Mouse (Mus musculus): Measurements from ENCODE around the gene Tmem150c.

Tmem150c gene

GRCm38 (mm10) chr5:100166591-100167491 lies 7.2 kb upstream of the Tmem150c start:
- peak; percentile 10 for DNase-seq (ENCODE audit: low read depth)

- DNase-seq (ENCODE audit: low read depth) = no peak
Measured at GRCm38 (mm10) chr5:100163368-100163767, 3.8 kb upstream of the Tmem150c start.

GRCm38 (mm10) chr5:100162857-100163256 lies 3.2 kb upstream of the Tmem150c start:
- no peak for DNase-seq (ENCODE audit: low read depth)

GRCm38 (mm10) chr5:100162053-100162452 lies 2.4 kb upstream of the Tmem150c start:
- no peak for DNase-seq (ENCODE audit: low read depth)

- no peak for DNase-seq (ENCODE audit: low read depth)
Measured at GRCm38 (mm10) chr5:100158791-100159637, 594 bp downstream of the Tmem150c start.

DNA sequence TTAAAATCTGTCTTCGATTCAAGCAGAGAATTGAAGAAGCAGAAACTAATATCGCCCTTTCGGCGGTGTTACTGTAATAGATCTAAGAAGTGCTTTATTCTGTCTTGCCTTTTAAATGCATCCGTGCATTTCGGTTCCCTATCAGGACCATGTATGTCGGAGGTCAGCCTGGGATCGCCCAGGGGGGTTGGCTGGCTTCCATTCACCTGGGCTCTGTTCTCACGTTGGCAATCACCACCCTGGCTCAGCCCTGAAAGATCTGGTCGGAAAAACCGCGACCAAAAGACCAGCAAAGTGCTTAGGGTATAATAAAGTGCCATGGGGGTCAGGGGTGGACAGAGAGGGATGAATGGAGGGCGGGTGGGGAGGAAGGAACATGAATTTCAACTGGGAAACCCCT lies 1.3 kb downstream of the Tmem150c start:
- no peak for DNase-seq (ENCODE audit: low read depth)

- no peak for DNase-seq (ENCODE audit: low read depth)
Measured at GRCm38 (mm10) chr5:100155646-100156045, 4.0 kb downstream of the Tmem150c start.

DNA sequence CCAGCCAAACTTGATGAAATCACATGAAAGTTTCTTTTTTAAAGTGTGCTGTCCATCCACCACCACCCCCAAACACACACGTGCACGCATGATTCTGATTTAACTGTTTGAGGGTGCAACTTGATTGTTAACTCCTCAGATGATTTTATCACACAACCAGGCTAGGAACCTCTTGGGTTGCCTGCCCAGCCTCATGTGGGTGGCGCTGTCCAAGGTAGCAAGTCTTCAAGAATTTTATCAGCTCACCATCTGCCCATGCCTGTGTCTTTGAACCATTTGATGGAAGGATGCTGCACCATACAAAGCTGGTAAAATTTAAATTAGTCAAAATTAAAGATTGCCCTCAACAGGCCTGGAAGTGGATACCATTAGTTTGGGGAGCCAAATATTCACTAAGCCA lies 9.6 kb downstream of the Tmem150c start:
- DNase-seq (ENCODE audit: low read depth) = peak; percentile 3

DNA sequence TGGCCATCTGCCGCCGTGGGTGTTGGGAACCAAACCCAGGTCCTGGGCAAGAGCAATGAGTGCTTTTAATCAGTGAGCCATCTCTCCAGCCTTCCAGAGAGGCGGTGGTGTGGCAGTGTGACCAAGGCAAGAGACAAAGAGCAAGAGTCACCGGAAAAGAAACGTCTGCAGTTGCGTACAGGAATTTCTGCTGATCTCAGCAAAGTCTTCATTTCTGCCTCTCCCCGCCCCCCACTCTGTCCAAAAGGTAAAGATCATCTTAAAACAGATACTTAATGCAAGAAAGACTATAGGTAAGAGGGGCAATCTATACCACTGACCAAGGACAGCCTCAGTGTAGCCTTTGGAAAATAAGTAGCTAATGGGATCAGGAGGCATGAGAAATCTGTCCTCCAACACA lies 14.8 kb downstream of the Tmem150c start:
- no peak for DNase-seq (ENCODE audit: low read depth)

- no peak for DNase-seq (ENCODE audit: low read depth)
Measured at GRCm38 (mm10) chr5:100127283-100127682, 32.3 kb downstream of the Tmem150c start.

DNA sequence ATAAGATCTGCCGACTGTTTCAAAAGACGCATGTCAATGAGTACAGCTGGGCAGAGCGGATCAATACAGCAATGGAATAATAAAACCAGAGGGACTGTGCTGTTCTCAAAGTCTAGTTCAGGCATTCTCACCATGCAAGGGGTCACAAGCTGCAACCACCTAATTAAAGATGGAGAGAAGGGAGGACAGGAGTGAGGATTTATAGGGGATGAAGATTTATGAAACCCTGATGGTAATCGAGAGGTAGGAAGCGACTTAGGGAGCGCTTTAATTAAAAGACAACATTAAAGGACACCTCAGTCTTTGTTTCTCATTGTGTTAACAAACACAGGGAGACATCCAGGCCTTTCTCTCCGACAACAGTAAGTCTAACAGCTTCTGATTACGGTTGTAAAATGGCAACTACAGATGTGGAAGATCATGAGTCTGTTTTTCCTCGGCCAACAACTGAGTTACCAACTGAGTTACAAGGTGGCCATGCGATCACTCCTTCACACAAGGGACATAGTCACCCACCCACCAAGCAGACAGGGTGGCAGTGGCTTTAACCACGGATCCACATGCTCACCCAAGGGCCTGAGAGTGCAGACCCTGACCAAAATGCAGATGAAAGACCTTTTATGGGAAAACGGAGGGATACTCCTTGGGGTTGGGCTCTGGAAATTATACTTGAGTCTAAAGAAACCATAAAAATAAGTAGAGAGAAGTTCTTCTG lies 34.0 kb downstream of the Tmem150c start:
- DNase-seq (ENCODE audit: low read depth) = no peak

GRCm38 (mm10) chr5:100124530-100124929 lies 35.1 kb downstream of the Tmem150c start:
- no peak for DNase-seq (ENCODE audit: low read depth)

GRCm38 (mm10) chr5:100123283-100123682 lies 36.3 kb downstream of the Tmem150c start:
- DNase-seq (ENCODE audit: low read depth) = no peak

- DNase-seq (ENCODE audit: low read depth) = no peak
Measured at GRCm38 (mm10) chr5:100121170-100121569, 38.4 kb downstream of the Tmem150c start.

DNA sequence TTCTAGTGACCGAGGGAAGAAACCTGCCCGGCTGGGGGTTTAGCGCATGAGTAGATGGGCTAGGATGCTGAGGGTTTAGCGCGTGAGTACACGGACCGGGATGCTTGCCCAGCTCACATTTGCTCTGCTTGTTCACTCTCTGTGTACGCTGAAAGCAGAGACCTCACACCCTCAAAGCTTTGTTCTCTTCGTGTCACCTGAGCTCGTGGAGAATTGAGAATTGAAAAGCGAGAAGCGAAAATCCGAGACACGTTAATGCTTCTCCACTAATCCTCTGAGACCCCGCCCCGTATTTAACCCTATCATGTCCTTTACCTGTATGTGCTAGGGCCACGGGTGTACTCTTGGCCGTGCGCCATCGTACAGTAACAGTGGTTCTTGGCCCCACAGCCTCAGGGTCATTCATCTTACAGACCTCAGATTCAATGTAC lies 38.9 kb downstream of the Tmem150c start:
- no peak for DNase-seq (ENCODE audit: low read depth)

GRCm38 (mm10) chr5:100119331-100119730 lies 40.3 kb downstream of the Tmem150c start:
- DNase-seq (ENCODE audit: low read depth) = no peak

- DNase-seq (ENCODE audit: low read depth) = no peak
Measured at GRCm38 (mm10) chr5:100113403-100113802, 46.2 kb downstream of the Tmem150c start.

- no peak for DNase-seq (ENCODE audit: low read depth)
Measured at GRCm38 (mm10) chr5:100110581-100110980, 49.0 kb downstream of the Tmem150c start.

DNA sequence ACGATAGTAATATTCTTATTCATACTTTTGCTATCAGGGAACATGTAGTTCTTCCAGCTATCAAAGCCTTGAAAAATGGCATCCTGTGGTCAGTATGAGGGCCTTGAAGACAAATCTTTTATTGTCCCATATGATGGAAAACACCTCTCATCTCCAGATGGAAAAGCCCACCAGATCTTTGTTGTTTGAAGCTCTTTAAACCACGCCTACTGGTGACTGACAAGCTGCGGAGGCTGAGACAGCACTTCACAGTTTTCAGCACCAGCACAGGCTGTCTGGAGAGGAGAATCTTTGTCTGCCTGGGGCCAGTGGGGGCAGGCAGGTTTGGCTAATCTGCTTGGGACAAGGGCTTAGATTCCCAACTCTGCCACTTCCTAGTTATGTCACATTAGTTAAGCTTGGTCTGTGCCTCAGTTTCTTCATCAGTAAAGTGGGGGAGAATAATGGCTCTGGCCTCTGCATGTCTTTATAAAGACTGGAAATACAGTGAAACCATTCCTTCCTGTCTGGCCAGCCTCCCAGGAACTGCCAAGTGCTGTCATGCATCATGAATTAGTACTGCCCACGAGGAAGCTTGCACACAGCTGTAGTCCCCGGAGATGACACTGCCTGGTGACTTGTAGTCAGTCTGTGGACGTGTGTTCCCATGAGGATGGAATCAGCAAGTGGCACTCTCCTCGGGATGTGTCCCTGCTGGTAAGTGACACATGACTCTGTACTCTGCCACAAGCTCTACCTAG lies 49.9 kb downstream of the Tmem150c start:
- DNase-seq (ENCODE audit: low read depth) = no peak

GRCm38 (mm10) chr5:100108866-100109265 lies 50.7 kb downstream of the Tmem150c start:
- no peak for DNase-seq (ENCODE audit: low read depth)

- no peak for DNase-seq (ENCODE audit: low read depth)
Measured at GRCm38 (mm10) chr5:100102395-100102794, 57.2 kb downstream of the Tmem150c start.

GRCm38 (mm10) chr5:100097967-100098366 lies 61.6 kb downstream of the Tmem150c start:
- DNase-seq (ENCODE audit: low read depth) = no peak

Measured in c-Kit-positive CD71-positive TER-119-negative erythroid progenitor cells, embryonic 14.5 days (primary cell).